Mouse (Mus musculus): ENCODE measurements around the gene Fam71b.

DNA sequence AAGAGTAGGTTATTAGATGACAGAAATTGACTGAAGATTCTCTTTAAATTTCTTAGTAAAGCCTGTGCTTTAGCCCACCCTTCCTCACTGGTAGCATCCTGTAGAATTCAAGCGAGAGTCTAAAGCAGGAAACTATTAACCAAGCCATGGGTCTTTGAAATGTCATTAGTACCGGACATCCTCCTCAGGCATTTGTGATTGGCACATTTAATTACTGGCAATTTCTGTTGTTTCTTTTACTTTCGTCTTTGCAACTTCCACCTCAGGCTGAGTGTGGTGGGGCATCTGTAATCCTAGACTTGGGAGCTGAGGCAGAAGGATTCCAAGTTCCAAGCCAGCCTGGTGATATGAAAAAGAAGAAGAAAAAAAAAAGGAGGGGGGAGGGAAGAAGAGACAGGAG is 30.0 kb upstream of the Fam71b start:
- TF ChIP-seq CTCF (IDR thresholded peaks at IDR 0.05; ENCODE audit: low read depth) (no peak), EP300 (IDR thresholded peaks at IDR 0.05; ENCODE audit: low read depth) (no peak)
